Mouse (Mus musculus): ENCODE measurements around the gene Pgghg. TPM values are rescaled to one million over a fixed set of nuclear protein-coding genes. Genes with fewer than 3 reads are reported as not detected.

The Pgghg gene
- polyA plus RNA-seq, 1 experiment from 2014 or later, result 21.2 TPM

- H3K27ac ChIP-seq, result peak overlapping the region; percentile 3; the same call in 1 of the 2 replicates
- no peak overlapping the region for H3K9ac ChIP-seq
- H3K27me3 ChIP-seq (replicated peaks), result no peaks in the 10 kb centered on the region
- no peak for ATAC-seq (ENCODE audit: insufficient read depth, low FRiP score, low read depth)
- H3K4me3 ChIP-seq (replicated peaks), result no peak overlapping the region
- peaks cover 5% of the 10 kb centered on the region; the same call in 1 of the 2 replicates for H3K4me1 ChIP-seq
- no peak overlapping the region for H3K4me2 ChIP-seq
- H3K36me3 ChIP-seq, result no peaks in the 10 kb centered on the region
- WGBS, result 39% methylated on average over 7 of the region's 7 CpGs
- no peaks in the 10 kb centered on the region for H3K9me3 ChIP-seq
Measured at GRCm38 (mm10) chr7:140908181-140908580, 33.0 kb upstream of the Pgghg start.

- Histone ChIP-seq H3K36me3 (no peaks in the 10 kb centered on the region), H3K4me2 (peak overlapping the region; percentile 86), H3K27ac (no peak overlapping the region), H3K9ac (no peak overlapping the region; the same call in 1 of the 2 replicates), H3K9me3 (no peaks in the 10 kb centered on the region), H3K4me3 (replicated peaks) (peak overlapping the region; percentile 43), H3K27me3 (replicated peaks) (no peaks in the 10 kb centered on the region), H3K4me1 (peaks cover 5% of the 10 kb centered on the region; the same call in 1 of the 2 replicates)
- WGBS, result 2% methylated on average over 19 of the region's 19 CpGs
- peak; percentile 68 for ATAC-seq (ENCODE audit: insufficient read depth, low FRiP score, low read depth)
Measured at GRCm38 (mm10) chr7:140908634-140909107, 32.5 kb upstream of the Pgghg start.

DNA sequence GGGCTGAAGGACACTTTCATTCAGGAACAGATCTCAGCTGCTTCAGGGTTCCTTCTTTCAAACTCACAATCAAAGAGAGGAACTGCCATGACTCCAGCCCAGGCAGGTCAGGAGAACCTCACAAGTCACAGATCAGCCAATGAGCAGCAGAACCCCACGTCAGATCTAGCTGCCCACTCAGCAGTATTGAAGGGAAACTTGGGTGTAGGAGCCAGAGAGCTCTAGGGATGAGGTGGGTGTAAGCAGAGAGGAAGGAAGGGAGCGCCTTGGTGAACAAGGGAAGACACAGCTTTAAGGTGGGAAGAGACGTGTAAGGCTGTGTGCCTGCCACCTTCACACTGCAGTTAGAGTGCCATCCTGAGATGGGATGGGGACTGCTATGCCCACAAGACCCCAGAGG lies 28.9 kb upstream of the Pgghg start:
- Histone ChIP-seq H3K36me3 (no peaks in the 10 kb centered on the region), H3K9ac (no peak overlapping the region), H3K4me2 (no peak overlapping the region), H3K27ac (peak overlapping the region; percentile 87), H3K9me3 (no peaks in the 10 kb centered on the region), H3K27me3 (replicated peaks) (no peaks in the 10 kb centered on the region), H3K4me3 (replicated peaks) (no peak overlapping the region), H3K4me1 (peaks cover 5% of the 10 kb centered on the region; the same call in 1 of the 2 replicates)
- ATAC-seq (ENCODE audit: insufficient read depth, low FRiP score, low read depth), result no peak
- WGBS, result 73% methylated on average over 3 of the region's 3 CpGs

DNA sequence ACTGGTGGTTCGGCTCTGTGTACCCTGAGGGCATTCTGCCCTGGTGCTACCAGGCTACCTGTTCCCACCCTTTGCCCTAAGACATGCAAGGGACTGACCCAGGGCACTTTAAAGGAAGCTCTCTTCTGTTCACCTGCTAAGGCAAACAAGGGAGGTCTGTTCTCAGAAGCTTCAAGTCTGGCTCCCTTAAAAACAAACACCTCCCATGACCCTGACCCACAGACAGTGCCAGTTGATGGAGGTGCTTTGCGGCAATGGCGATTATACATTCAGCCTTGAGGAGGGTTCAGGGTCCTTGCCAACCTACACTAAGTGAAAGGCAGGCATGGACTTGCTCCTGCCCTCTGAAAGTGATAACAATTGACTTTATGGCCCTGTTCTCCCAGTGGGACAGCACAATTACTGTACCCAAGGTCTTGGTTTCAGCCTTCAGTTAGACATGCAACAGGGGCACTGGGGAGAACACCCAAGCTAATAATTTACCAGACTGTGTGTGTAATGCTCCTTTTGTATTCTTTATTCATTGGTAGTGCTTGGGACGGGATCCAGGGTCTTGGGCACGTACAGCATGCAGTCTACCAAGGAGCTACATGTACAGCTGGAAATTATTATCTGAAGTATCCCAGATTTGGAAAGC lies 28.2 kb upstream of the Pgghg start:
- H3K36me3 ChIP-seq, result no peaks in the 10 kb centered on the region
- H3K9me3 ChIP-seq, result no peaks in the 10 kb centered on the region
- H3K9ac ChIP-seq, result no peak overlapping the region
- no peak overlapping the region for H3K4me3 ChIP-seq (replicated peaks)
- ATAC-seq (ENCODE audit: insufficient read depth, low FRiP score, low read depth), result peak; percentile 85
- 55% methylated on average over 5 of the region's 5 CpGs for WGBS
- H3K4me1 ChIP-seq, result peaks cover 5% of the 10 kb centered on the region; the same call in 1 of the 2 replicates
- H3K4me2 ChIP-seq, result no peak overlapping the region
- no peaks in the 10 kb centered on the region for H3K27me3 ChIP-seq (replicated peaks)
- peak overlapping the region; percentile 87 for H3K27ac ChIP-seq

DNA sequence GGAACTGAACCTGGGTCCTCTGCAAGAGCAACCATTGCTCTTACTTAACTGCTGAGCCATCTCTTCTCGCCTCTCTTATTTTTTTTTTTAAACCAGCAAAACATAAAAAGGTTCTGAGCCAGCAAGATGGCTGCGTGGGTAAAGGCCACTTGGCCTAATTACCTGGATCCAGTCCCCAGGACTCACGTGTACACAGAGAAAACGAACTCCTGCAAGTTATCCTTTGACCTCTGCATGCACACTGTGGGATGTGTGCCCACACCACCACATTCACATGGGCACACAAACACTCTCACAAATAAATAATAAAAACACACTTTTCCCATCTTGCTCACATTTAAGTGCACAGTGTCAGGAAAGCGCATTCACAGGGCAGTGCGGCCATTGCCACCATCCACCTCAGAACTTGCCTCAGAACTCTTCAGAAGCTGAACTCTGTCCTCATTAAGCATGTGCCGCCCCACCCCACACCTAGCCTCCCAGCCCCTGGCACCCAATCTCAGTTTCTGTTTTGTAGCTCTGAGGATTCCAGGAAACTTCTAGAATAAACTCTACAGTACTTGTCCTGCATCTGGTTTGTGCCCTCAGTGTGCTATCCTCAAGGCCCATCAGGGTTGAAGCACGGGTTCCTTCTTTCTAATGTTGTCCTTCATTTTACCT lies 27.0 kb upstream of the Pgghg start:
- Histone ChIP-seq H3K9me3 (no peaks in the 10 kb centered on the region), H3K9ac (no peak overlapping the region), H3K27me3 (replicated peaks) (0 out of 2 replicates have a peak, but pooled peaks cover 3% of the 10 kb centered on the region), H3K4me2 (no peak overlapping the region), H3K27ac (peak overlapping the region; percentile 87; the same call in 1 of the 2 replicates), H3K4me3 (replicated peaks) (no peak overlapping the region), H3K4me1 (0 out of 2 replicates have a peak, but pooled peaks cover under 1% of the 10 kb centered on the region), H3K36me3 (no peaks in the 10 kb centered on the region)
- no peak for ATAC-seq (ENCODE audit: insufficient read depth, low FRiP score, low read depth)
- 79% methylated on average over 8 of the region's 8 CpGs for WGBS

DNA sequence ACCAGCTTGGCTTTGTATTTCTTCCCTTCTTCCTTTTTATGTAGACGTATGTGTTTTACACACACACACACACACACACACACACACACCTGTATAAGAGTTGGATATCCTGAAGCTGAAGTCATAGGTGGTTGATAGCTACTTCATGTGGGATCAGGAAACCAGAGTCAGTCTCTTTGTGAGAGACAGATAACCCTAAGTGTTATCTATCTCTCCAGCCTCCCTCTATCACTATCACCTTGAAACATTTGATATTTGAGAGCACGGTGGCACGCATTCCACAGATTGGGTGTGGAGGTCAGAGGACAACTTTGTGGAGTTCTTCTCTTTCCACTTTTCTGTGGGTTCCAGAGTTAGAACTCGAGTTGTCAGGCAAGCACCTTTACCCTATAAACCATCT lies 21.3 kb upstream of the Pgghg start:
- Histone ChIP-seq H3K36me3 (no peaks in the 10 kb centered on the region), H3K4me3 (replicated peaks) (no peak overlapping the region), H3K9ac (no peak overlapping the region), H3K27me3 (replicated peaks) (peaks cover 56% of the 10 kb centered on the region), H3K4me2 (no peak overlapping the region), H3K4me1 (peaks cover 14% of the 10 kb centered on the region), H3K9me3 (no peaks in the 10 kb centered on the region), H3K27ac (no peak overlapping the region)
- WGBS, result 48% methylated on average over 4 of the region's 4 CpGs
- ATAC-seq (ENCODE audit: insufficient read depth, low FRiP score, low read depth), result no peak

- Histone ChIP-seq H3K9ac (no peak within 1 kb of the TSS), H3K9me3 (no peaks in the 10 kb centered on the region), H3K27me3 (replicated peaks) (peaks cover 59% of the 10 kb centered on the region), H3K4me2 (peak within 1 kb of the TSS; percentile 67; the same call in 1 of the 2 replicates), H3K4me3 (replicated peaks) (peak within 1 kb of the TSS; percentile 34; the same call in 1 of the 2 replicates), H3K36me3 (no peaks in the 10 kb centered on the region), H3K27ac (0 out of 2 replicates have a peak within 1 kb of the TSS, but pooled peaks have one; percentile 31), H3K4me1 (peaks cover 14% of the 10 kb centered on the region)
- 62% methylated on average over 8 of the region's 8 CpGs for WGBS
- ATAC-seq (ENCODE audit: insufficient read depth, low FRiP score, low read depth), result no peak
Measured at GRCm38 (mm10) chr7:140920418-140921029, 20.7 kb upstream of the Pgghg start, which contains the start of gene Nlrp6. Nlrp6 (plus strand) TSS chr7:140920902.

DNA sequence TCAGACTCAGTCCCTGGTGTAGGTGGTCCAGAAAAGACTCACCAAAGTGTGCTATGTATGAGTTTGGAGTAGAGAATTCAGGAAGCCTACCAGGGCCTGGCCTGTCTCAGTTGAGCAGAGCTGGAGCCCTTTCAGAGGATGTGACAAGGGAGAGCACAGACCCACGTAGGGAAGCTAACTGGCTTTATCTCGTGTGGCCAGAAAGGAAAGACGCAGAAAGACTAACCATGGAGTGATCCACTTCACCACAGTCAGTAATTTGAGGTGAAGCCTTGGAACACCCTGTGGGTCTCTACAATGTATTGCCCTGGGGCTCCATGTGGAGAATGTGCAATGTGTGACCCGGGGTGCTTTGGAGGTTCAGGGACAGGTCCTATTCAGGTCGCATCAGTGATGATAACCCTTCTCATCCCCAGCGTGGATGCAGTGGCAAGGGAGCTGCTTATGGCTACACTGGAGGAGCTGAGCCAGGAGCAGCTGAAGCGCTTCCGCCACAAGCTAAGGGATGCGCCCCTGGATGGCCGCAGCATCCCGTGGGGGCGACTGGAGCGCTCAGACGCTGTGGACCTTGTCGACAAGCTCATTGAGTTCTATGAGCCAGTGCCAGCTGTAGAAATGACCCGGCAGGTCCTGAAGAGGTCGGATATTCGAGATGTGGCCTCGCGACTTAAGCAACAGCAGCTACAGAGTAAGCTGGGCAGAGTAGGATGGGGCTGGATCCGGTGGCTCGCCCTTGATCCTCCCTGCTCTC lies 19.8 kb upstream of the Pgghg start:
- ATAC-seq (ENCODE audit: insufficient read depth, low FRiP score, low read depth), result no peak
- 29% methylated on average over 22 of the region's 22 CpGs for whole genome bisulfite sequencing
- peak overlapping the region; percentile 34; the same call in 1 of the 2 replicates for H3K4me3 ChIP-seq (replicated peaks)
- H3K27me3 ChIP-seq (replicated peaks), result peaks cover 59% of the 10 kb centered on the region
- H3K4me2 ChIP-seq, result peak overlapping the region; percentile 67; the same call in 1 of the 2 replicates
- peaks cover 14% of the 10 kb centered on the region for H3K4me1 ChIP-seq
- H3K9me3 ChIP-seq, result no peaks in the 10 kb centered on the region
- H3K9ac ChIP-seq, result no peak overlapping the region
- H3K27ac ChIP-seq, result no peak overlapping the region
- H3K36me3 ChIP-seq, result no peaks in the 10 kb centered on the region

- Histone ChIP-seq H3K27me3 (replicated peaks) (peaks cover 59% of the 10 kb centered on the region), H3K4me1 (peaks cover 14% of the 10 kb centered on the region), H3K27ac (no peak overlapping the region), H3K4me3 (replicated peaks) (peak overlapping the region; percentile 34), H3K4me2 (peak overlapping the region; percentile 67), H3K36me3 (no peaks in the 10 kb centered on the region), H3K9ac (no peak overlapping the region), H3K9me3 (no peaks in the 10 kb centered on the region)
- WGBS, result 2% methylated on average over 49 of the region's 49 CpGs
- peak; percentile 37; the same call in 1 of the 2 replicates for ATAC-seq (ENCODE audit: insufficient read depth, low FRiP score, low read depth)
Measured at GRCm38 (mm10) chr7:140922398-140923069, 18.7 kb upstream of the Pgghg start.

DNA sequence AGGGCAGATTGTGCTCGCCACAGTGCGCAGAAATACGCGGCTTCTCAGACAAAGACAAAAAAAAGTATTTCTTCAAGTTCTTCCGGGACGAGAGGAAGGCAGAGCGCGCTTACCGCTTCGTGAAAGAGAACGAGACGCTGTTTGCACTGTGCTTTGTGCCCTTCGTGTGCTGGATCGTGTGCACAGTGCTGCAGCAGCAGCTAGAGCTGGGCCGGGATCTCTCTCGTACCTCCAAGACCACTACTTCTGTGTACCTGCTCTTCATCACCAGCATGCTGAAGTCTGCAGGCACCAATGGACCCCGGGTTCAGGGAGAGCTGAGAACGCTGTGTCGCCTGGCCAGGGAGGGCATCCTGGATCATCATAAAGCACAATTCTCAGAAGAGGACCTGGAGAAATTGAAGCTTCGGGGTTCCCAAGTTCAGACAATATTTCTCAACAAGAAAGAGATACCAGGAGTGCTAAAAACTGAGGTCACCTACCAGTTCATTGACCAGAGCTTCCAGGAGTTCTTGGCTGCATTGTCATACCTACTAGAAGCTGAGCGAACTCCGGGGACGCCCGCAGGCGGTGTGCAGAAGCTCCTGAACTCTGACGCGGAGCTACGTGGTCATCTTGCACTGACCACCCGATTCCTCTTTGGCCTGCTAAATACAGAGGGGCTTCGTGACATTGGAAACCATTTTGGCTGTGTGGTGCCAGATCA lies 18.0 kb upstream of the Pgghg start:
- WGBS, result 23% methylated on average over 30 of the region's 30 CpGs
- no peaks in the 10 kb centered on the region for H3K36me3 ChIP-seq
- H3K4me2 ChIP-seq, result peak overlapping the region; percentile 67
- ATAC-seq (ENCODE audit: insufficient read depth, low FRiP score, low read depth), result no peak
- no peak overlapping the region for H3K27ac ChIP-seq
- no peaks in the 10 kb centered on the region for H3K9me3 ChIP-seq
- peaks cover 14% of the 10 kb centered on the region for H3K4me1 ChIP-seq
- peak overlapping the region; percentile 34 for H3K4me3 ChIP-seq (replicated peaks)
- H3K27me3 ChIP-seq (replicated peaks), result peaks cover 59% of the 10 kb centered on the region
- H3K9ac ChIP-seq, result no peak overlapping the region
